Mouse (Mus musculus) cerebellum, postnatal 25 days (tissue): Measurements from ENCODE around the gene Tfb2m.

Source experiments
- DNase-seq, 2 experiments: peaks; one replicate each; pipeline ENCODE4 v3.0.0; 2021; ENCODE audit warnings: mixed read lengths in 2 of 2

The Tfb2m gene

GRCm38 (mm10) chr1:179545768-179546550, at the start of gene Tfb2m, which contains the start of gene Cnst:
Gene Tfb2m, minus strand, starts transcription at chr1:179546267.
Gene Cnst, plus strand, starts transcription at chr1:179546370.
- DNase-seq, result peak; percentile 98 to 99

- DNase-seq, result peak in 1 of 2 experiments; percentile 58
These were observed 46.9 kb upstream of the Tfb2m start for GRCm38 (mm10) chr1:179592972-179593371.

- peak; percentile 45 to 52 for DNase-seq
These were observed 46.1 kb upstream of the Tfb2m start for GRCm38 (mm10) chr1:179592143-179592542.

DNA sequence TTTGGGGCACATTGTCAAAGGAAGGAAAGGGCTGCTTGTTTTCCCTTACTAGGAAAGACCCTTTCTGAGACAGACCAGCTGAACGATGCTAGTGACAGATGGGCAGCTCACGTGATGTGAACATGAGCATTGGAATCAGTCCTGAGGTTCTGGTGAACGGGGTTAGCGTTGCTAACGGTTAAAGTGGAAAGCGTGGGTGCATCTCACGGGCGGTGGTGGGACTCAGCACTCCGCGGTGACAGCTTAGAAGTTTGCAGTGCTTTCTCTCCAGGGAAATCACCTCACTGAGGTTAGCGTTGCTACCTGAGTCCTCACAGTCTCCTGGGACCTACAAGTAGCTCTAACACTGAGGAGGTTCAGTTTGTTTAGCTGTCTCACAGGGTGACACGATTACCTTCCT, 45.6 kb upstream of the Tfb2m start:
- DNase-seq, result peak; percentile 72 to 77

GRCm38 (mm10) chr1:179588230-179588629, 42.2 kb upstream of the Tfb2m start:
- peak; percentile 82 to 84 for DNase-seq

GRCm38 (mm10) chr1:179586430-179587095, 40.5 kb upstream of the Tfb2m start:
- DNase-seq, result no peak

DNA sequence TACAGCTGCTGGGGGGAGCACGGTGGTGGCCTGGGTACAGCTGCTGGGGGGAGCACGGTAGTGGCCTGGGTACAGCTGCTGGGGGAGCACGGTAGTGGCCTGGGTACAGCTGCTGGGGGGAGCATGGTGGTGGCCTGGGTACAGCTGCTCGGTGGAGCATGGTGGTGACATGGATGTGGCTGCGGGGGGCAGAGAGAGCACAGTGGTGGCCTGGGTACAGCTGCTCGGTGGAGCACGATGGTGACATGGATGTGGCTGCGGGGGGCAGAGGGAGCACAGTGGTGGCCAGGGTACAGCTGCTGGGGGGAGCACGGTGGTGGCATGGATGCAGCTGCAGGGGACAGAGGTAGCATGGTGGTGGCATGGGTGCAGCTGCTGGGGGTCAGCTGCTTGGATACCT, 39.6 kb upstream of the Tfb2m start:
- no peak for DNase-seq

DNA sequence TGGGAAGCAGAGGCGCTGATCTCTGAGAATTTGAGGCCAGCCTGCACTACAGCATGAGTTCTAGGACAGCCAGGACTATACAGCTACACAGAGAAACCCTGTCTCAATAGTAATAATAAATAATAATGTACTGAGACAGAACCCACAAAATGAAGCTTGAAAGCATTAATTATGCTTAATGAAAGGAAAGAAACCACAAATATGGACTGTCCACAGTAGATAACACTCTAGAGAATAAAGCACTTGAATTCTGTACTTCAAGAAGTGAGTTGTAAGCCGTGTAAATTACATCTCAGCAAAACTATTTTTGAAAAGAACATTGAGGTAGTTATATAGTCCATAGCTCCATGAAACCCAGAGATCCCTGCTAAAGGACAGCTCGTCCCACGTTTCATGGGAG, 38.2 kb upstream of the Tfb2m start:
- no peak for DNase-seq

- DNase-seq, result no peak
These were observed 37.0 kb upstream of the Tfb2m start for GRCm38 (mm10) chr1:179583090-179583489.

DNA sequence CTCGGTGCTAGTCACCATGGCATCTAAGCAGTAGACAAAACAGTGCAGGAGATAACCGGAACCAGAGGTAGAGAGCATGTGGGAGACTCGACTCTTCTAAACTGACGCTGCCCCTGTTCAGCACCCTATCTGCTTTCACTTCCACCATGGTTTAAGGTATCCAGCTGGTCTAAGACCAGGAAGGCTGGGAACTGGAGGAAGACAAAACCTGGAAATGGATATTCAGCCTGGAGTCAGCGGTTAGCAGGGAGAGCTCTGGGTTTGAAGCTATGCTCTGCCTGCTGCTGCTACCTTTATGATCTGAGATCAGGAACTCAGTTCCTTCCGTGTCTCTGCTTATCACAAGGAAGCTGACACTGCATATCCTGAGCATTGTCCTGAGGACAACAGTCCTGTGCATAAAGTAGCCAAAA, 36.0 kb upstream of the Tfb2m start:
- DNase-seq, result no peak

DNA sequence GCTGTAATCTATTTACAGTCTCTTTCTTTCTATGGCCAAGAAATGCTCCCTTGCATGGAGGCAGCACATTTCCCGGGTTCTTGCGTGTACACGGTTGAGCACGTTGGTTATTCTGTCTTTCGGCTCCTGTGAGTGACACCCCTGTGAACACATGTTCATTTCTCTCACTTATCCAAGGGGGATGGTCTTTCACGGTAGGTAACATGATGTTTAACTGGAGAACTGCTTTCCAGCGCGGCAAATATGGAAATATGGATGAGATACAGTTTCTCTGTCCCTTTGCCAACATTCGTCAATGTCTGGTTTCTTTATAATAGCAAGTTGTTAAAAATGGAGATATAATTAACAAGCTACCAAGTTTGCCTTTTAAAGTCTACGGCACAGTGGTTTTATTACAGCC, 35.4 kb upstream of the Tfb2m start:
- no peak for DNase-seq

GRCm38 (mm10) chr1:179580200-179580599, 34.1 kb upstream of the Tfb2m start:
- no peak for DNase-seq

- DNase-seq, result no peak
These were observed 32.6 kb upstream of the Tfb2m start for GRCm38 (mm10) chr1:179578625-179579024.

DNA sequence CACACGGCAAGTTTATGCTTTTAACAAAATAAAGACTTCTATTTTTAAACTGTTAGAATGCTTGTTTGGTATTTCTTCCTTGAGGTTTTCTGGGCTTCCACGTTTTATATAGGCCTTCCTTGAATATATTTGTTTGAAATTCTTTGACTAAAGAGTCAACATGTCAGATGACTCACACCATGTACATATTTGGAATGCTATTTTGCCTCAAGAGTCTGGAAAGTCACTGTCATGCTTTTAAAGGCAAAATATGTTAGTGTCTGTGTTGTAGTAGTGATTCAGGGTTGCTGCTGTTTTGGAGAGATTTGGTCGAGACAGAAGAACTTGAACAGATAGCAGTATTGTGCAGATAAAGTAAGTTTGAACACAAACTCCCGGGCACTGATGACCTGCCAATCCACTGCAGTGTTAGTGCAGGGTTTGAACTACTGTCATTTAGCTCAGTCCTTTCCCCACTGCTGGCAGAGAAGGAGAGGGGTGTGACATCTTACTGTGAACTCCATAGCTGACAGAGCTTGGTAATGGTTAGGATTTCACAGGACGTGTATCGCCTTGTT, 27.7 kb upstream of the Tfb2m start:
- no peak for DNase-seq

DNA sequence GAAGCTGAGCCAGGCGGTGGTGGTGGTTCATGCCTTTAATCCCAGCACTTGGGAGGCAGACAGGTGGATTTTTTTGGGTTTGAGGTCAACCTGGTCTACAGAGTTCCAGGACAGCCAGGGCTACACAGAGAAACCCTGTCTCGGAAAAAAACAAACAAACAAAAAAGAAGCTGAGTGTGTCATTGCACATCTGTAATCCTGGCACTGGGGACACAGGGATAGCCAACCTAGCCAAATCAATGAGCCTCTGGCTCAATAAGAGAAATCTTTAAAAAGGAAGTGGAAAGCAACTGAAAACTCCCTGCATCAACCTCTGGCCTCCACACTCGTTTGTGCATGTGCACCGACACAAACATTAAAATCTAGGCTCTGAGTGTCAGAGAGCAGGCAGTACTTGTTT, 25.6 kb upstream of the Tfb2m start:
- no peak for DNase-seq

DNA sequence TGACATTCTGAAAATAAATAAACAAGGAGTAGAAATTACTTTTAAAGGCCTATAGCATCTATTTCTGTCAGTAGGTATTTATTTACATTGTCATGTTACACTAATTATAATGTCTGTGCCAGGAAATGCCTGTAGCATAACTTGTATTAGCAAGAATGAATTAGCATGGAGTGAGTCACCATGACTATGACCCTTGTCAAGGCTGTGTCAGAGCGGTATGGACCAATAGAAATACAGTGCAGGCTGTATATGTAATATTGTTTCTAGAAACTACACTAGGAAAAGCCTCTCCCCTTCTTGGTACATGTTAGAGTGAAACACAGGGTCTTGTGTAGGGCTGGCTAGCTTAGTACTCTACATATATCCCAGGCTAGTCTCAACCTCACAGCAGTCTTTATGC, 24.4 kb upstream of the Tfb2m start:
- DNase-seq, result no peak

DNA sequence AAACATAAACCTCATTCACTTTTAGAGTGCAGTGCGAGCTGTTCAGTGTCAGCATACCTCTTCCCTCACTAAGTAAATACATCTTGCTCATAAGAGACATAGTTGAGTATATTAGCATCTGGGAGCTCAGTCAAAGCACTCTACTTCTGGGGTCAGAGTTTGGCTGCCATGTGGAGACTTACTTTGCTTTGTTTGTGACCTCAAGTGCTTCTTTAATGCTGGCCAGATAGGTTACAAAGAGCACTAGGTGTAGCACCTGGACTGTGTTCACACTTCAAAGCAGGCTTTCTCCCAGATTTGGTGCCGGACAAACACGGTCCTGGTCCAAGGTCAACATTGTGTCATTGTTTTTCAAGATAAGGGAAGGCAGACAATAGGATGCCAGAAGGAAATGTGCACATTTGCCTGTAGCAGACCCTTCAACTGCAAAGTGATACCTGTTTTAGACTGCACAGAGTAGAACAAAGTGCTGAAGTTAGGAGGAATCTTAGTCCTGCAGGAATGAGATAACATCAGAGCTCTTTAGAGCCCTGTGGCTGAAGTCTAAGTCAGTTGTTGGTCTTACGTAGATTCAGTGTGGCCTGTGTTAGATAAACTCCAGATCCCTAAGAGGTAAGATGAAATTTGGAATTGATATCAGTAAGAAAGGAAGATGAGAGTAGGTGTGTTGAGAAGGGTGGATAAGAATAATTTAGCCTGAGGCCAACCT, 22.8 kb upstream of the Tfb2m start:
- DNase-seq, result no peak

GRCm38 (mm10) chr1:179567558-179567957, 21.5 kb upstream of the Tfb2m start:
- DNase-seq, result peak in 1 of 2 experiments; percentile 10

DNA sequence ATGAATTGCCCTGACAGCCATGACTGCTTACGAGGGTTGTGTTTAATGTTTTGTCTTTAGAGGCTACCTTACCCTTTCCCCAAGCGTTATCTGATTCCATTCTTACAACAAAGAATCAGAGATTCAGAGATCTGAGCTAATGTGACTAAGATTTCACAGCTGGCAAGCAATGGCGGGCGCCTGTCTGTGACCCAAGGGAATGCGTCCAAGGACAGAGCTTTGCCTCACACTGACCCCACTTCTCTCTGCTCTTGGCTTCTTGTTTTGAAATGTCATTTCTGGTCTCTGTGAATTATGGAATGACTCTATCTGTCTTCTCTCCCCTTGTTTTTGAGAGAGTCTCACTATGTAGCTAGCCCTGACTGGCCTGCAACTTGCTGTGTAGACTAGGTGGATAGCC, 17.9 kb upstream of the Tfb2m start:
- DNase-seq, result peak in 1 of 2 experiments; percentile 9

- DNase-seq, result peak; percentile 33 to 42
These were observed 17.1 kb upstream of the Tfb2m start for GRCm38 (mm10) chr1:179563211-179563610.

GRCm38 (mm10) chr1:179560845-179561430, 14.9 kb upstream of the Tfb2m start:
- DNase-seq, result no peak

GRCm38 (mm10) chr1:179559446-179560194, 13.6 kb upstream of the Tfb2m start:
- no peak for DNase-seq
